Mouse (Mus musculus) kidney, embryonic 16.5 days (tissue): ENCODE measurements around the gene Arhgap31. TPM values are rescaled to one million over a fixed set of nuclear protein-coding genes. Genes with fewer than 3 reads are reported as not detected.

Experiments used
- ATAC-seq: fragments of 200-750 bp; cut with Nextera tagmentation; 2 replicates; pipeline ENCODE4 v1.8.0; 2017; ENCODE audit warnings: moderate TSS enrichment; ENCODE audit not compliant: low FRiP score, low TSS enrichment
- H3K27ac ChIP-seq: fragments of 300-500 bp; sonication (generic); 2 replicates; pipeline ENCODE4 v1.5.1; 2014; ENCODE audit warnings: low read length
- H3K27me3 ChIP-seq: fragments of 300-500 bp; sonication (generic); 2 replicates; pipeline ENCODE4 v1.6.1; 2014; ENCODE audit warnings: low read length, control low read depth, mixed read lengths; ENCODE audit not compliant: insufficient read depth
- H3K36me3 ChIP-seq: fragments of 300-500 bp; sonication (generic); 2 replicates; pipeline ENCODE4 v1.6.1; 2014; ENCODE audit warnings: low read length, control low read depth, mixed read lengths; ENCODE audit not compliant: insufficient read depth
- H3K4me1 ChIP-seq: fragments of 300-500 bp; sonication (generic); 2 replicates; pipeline ENCODE4 v1.6.1; 2014; ENCODE audit warnings: low read length, control low read depth, mixed read lengths; ENCODE audit not compliant: insufficient read depth
- H3K4me2 ChIP-seq: fragments of 300-500 bp; sonication (generic); replicated peaks from 2 replicates; pipeline ENCODE4 v1.6.1; 2014; ENCODE audit warnings: low read depth, low read length
- H3K4me3 ChIP-seq: fragments of 300-500 bp; sonication (generic); 2 replicates; pipeline ENCODE4 v1.5.1; 2014; ENCODE audit warnings: mild to moderate bottlenecking, low read length
- H3K9ac ChIP-seq: fragments of 300-500 bp; sonication (generic); replicated peaks from 2 replicates; pipeline ENCODE4 v1.6.1; 2014; ENCODE audit warnings: low read length
- H3K9me3 ChIP-seq: fragments of 300-500 bp; sonication (generic); 2 replicates; pipeline ENCODE4 v1.6.1; 2016; ENCODE audit warnings: low read length, control low read depth
- WGBS: fragments of 180-500 bp; shearing (Covaris S2); extraction: QIAGEN DNeasy Blood & Tissue Kit; methylation state at CpG from one replicate; pipeline ENCODE4 v1.1.7; 2014; 5-methylcytosine and 5-hydroxymethylcytosine counted together
- polyA plus RNA-seq: library from polyadenylated mRNA; unstranded; fragments of >200 nt; fragmentation: Nextera tagmentation; extraction: Ambion mirVana; gene quantifications from 2 replicates; pipeline ENCODE4 v1.2.1, GENCODE M21; 2015

The Arhgap31 gene
- polyA plus RNA-seq, 1 experiment from 2014 or later = 10.8 TPM

DNA sequence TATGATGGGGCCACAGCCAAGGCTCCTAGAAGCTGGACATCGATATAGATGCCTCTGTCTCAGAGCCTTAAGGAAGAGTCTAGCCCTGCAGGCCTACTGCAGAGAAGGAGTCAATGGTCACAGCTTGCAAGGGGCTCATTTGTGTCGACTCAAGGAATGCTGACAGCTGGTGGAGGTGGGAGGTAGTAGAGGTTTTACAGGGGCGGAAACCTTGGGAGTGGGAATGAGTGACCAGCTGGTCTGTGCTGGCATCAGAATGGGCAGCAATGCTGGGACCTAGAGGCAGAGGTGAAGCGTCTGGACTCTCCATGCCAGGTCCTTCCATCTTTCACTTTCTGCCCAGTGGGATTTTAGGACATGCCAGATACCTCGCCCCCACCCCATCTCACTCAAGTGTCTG is 17.5 kb downstream of the Arhgap31 start:
- Histone ChIP-seq H3K4me2 (no peak overlapping the region), H3K9me3 (no peaks in the 10 kb centered on the region), H3K27ac (no peak overlapping the region), H3K9ac (no peak overlapping the region), H3K4me3 (no peak overlapping the region), H3K4me1 (no peaks in the 10 kb centered on the region), H3K36me3 (no peaks in the 10 kb centered on the region), H3K27me3 (no peaks in the 10 kb centered on the region)
- no peak for ATAC-seq
- 76% methylated on average over 5 of the region's 5 CpGs for WGBS

GRCm38 (mm10) chr16:38694906-38695540 is 18.1 kb downstream of the Arhgap31 start:
- H3K27me3 ChIP-seq = no peaks in the 10 kb centered on the region
- H3K4me1 ChIP-seq = peaks cover 3% of the 10 kb centered on the region; the same call in 1 of the 2 replicates
- H3K9me3 ChIP-seq = no peaks in the 10 kb centered on the region
- ATAC-seq = no peak
- H3K9ac ChIP-seq = no peak overlapping the region
- 93% methylated on average over 6 of the region's 6 CpGs for WGBS
- no peak overlapping the region for H3K4me3 ChIP-seq
- no peaks in the 10 kb centered on the region for H3K36me3 ChIP-seq
- H3K27ac ChIP-seq = no peak overlapping the region
- no peak overlapping the region for H3K4me2 ChIP-seq

GRCm38 (mm10) chr16:38690501-38690900 is 22.6 kb downstream of the Arhgap31 start:
- Histone ChIP-seq H3K4me3 (no peak overlapping the region), H3K4me1 (peaks cover 17% of the 10 kb centered on the region; the same call in 1 of the 2 replicates), H3K27me3 (no peaks in the 10 kb centered on the region), H3K36me3 (no peaks in the 10 kb centered on the region), H3K9ac (no peak overlapping the region), H3K9me3 (no peaks in the 10 kb centered on the region), H3K4me2 (no peak overlapping the region), H3K27ac (no peak overlapping the region)
- peak; percentile 51; the same call in 1 of the 2 replicates for ATAC-seq
- WGBS = 91% methylated on average over 5 of the region's 5 CpGs

DNA sequence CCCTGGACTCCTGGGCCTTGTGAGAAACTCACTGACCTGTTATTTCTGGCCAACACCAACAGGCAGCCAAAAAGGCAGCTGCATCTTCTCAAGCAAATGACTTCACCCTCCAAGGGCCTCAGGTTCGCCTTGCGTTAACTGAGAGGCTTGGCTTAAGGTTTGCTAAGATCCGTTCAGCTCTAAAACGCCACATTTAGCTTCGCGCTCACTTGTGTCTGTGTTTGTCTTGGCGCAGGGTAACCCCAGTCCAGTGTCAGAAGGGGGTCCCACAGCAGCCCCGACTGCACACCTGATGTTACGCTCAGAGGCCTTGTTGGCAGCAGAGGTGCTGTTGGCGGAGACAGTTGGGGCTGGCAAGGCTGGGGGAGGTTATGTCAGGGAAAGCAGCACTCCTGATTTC is 23.3 kb downstream of the Arhgap31 start:
- 46% methylated on average over 10 of the region's 10 CpGs for WGBS
- H3K4me1 ChIP-seq = peaks cover 17% of the 10 kb centered on the region; the same call in 1 of the 2 replicates
- H3K36me3 ChIP-seq = no peaks in the 10 kb centered on the region
- no peaks in the 10 kb centered on the region for H3K9me3 ChIP-seq
- H3K9ac ChIP-seq = no peak overlapping the region
- H3K27me3 ChIP-seq = no peaks in the 10 kb centered on the region
- ATAC-seq = peak; percentile 51
- H3K4me2 ChIP-seq = no peak overlapping the region
- H3K27ac ChIP-seq = 0 out of 2 replicates have a peak overlapping the region, but pooled peaks have one; percentile 38
- H3K4me3 ChIP-seq = no peak overlapping the region

GRCm38 (mm10) chr16:38688531-38689264 is 24.4 kb downstream of the Arhgap31 start:
- 79% methylated on average over 12 of the region's 12 CpGs for WGBS
- ATAC-seq = no peak
- H3K27ac ChIP-seq = no peak overlapping the region

GRCm38 (mm10) chr16:38687673-38688072 is 25.4 kb downstream of the Arhgap31 start:
- ATAC-seq = no peak
- no peak overlapping the region for H3K9ac ChIP-seq
- H3K4me3 ChIP-seq = no peak overlapping the region
- H3K4me2 ChIP-seq = no peak overlapping the region
- WGBS = 29% methylated on average over 6 of the region's 6 CpGs
- H3K9me3 ChIP-seq = no peaks in the 10 kb centered on the region
- H3K27ac ChIP-seq = no peak overlapping the region
- peaks cover 17% of the 10 kb centered on the region; the same call in 1 of the 2 replicates for H3K4me1 ChIP-seq
- no peaks in the 10 kb centered on the region for H3K27me3 ChIP-seq
- no peaks in the 10 kb centered on the region for H3K36me3 ChIP-seq

More at GRCm38 (mm10) chr16:38688531-38689264, 24.4 kb downstream of the Arhgap31 start:
- Histone ChIP-seq H3K9me3 (no peaks in the 10 kb centered on the region), H3K36me3 (no peaks in the 10 kb centered on the region), H3K9ac (no peak overlapping the region), H3K27me3 (no peaks in the 10 kb centered on the region), H3K4me3 (no peak overlapping the region), H3K4me2 (no peak overlapping the region), H3K4me1 (peaks cover 17% of the 10 kb centered on the region; the same call in 1 of the 2 replicates)

GRCm38 (mm10) chr16:38683094-38683493 is 30.0 kb downstream of the Arhgap31 start:
- ATAC-seq = no peak

DNA sequence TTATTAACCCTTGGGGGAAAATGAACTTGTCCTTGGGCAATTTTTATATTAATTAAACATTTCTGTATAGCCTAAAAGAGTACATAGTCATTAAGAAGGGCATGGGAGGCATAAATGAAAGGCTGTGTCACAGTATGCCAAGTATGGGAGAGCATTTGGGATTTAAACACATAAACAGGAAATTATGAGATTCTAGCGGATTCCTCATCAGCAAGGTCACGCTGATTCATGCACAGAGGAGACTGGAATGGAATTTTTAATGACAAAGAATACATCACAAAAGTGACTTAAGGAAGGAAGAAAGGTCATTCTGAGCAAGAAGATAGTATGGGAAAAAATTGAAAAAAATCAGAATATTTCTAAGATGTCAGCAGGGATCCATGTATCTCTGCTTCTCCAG is 31.8 kb downstream of the Arhgap31 start:
- Histone ChIP-seq H3K4me2 (no peak overlapping the region), H3K4me3 (no peak overlapping the region), H3K4me1 (peaks cover 12% of the 10 kb centered on the region), H3K36me3 (no peaks in the 10 kb centered on the region), H3K9me3 (no peaks in the 10 kb centered on the region), H3K27ac (no peak overlapping the region), H3K27me3 (no peaks in the 10 kb centered on the region), H3K9ac (no peak overlapping the region)
- ATAC-seq = no peak
- WGBS = 77% methylated on average over 2 of the region's 2 CpGs

More at GRCm38 (mm10) chr16:38683094-38683493, 30.0 kb downstream of the Arhgap31 start:
- no peaks in the 10 kb centered on the region for H3K27me3 ChIP-seq
- no peak overlapping the region for H3K4me2 ChIP-seq
- no peaks in the 10 kb centered on the region for H3K9me3 ChIP-seq
- H3K9ac ChIP-seq = no peak overlapping the region
- no peak overlapping the region for H3K27ac ChIP-seq
- peaks cover 19% of the 10 kb centered on the region for H3K4me1 ChIP-seq
- H3K36me3 ChIP-seq = no peaks in the 10 kb centered on the region
- 62% methylated on average over 7 of the region's 7 CpGs for WGBS
- no peak overlapping the region for H3K4me3 ChIP-seq

DNA sequence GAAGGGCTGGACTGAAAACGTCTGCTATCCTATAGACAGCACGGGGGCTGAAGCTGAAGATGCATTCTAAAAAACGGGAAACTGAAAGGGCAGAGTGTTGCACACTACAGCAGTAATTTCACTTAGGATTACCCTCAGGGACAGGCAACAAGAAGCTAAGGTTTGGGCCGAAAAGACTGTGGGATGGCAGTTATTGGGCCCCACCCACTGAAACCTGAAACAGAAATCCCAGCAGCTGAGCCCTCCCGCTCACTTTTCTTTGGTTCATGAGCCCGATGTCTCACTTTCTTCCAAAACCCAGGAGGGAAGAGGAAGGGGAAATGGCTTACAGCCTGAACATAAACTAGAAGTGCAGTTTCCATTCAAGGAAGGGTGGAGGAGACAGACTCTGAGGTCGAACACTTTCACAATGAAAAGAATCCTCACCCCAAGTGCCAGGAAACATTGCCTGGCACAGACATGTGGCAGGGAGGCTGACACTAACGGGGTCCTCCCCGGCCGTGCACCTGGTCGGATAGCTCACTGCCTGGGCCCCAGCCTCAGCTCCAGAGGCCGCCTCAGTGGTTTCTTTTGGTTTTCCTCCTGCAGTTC is 33.5 kb downstream of the Arhgap31 start:
- H3K9ac ChIP-seq = peak overlapping the region; percentile 46; the same call in 1 of the 2 replicates
- peak overlapping the region; percentile 18; the same call in 1 of the 2 replicates for H3K4me3 ChIP-seq
- no peaks in the 10 kb centered on the region for H3K36me3 ChIP-seq
- peak overlapping the region; percentile 44 for H3K27ac ChIP-seq
- peak overlapping the region; percentile 38 for H3K4me2 ChIP-seq
- H3K9me3 ChIP-seq = no peaks in the 10 kb centered on the region
- no peaks in the 10 kb centered on the region for H3K27me3 ChIP-seq
- H3K4me1 ChIP-seq = peaks cover 12% of the 10 kb centered on the region
- peak; percentile 60; the same call in 1 of the 2 replicates for ATAC-seq
- WGBS = 19% methylated on average over 12 of the region's 12 CpGs
